Mouse (Mus musculus) c-Kit-positive CD71-positive TER-119-positive erythroid progenitor cells, embryonic 14.5 days (primary cell): ENCODE results near the gene Slc38a2.
A peak's percentile ranks its signal among the peaks of the same experiment; 100 is the strongest.

Experiments used
- DNase-seq: peaks from one replicate; pipeline ENCODE4 v3.0.0-alpha.2; 2013; ENCODE audit warnings: low spot score

The Slc38a2 gene

GRCm38 (mm10) chr15:96660590-96661141 is 38.9 kb downstream of the Slc38a2 start:
- no peak for DNase-seq

- DNase-seq = no peak
These were observed 41.3 kb downstream of the Slc38a2 start for GRCm38 (mm10) chr15:96658275-96658602.

GRCm38 (mm10) chr15:96657576-96658274 is 41.8 kb downstream of the Slc38a2 start:
- DNase-seq = no peak

- no peak for DNase-seq
These were observed 44.0 kb downstream of the Slc38a2 start for GRCm38 (mm10) chr15:96655514-96655913.

- no peak for DNase-seq
These were observed 44.8 kb downstream of the Slc38a2 start for GRCm38 (mm10) chr15:96654714-96655113.

GRCm38 (mm10) chr15:96653011-96653410 is 46.5 kb downstream of the Slc38a2 start:
- DNase-seq = no peak

GRCm38 (mm10) chr15:96652531-96652930 is 47.0 kb downstream of the Slc38a2 start:
- DNase-seq = no peak

GRCm38 (mm10) chr15:96647376-96647775 is 52.2 kb downstream of the Slc38a2 start:
- no peak for DNase-seq

GRCm38 (mm10) chr15:96642436-96643405 is 56.8 kb downstream of the Slc38a2 start, which contains the start of gene Slc38a1:
Slc38a1 (minus strand) TSS chr15:96642913.
- DNase-seq = peak; percentile 40

- DNase-seq = peak; percentile 52
These were observed 57.6 kb downstream of the Slc38a2 start for GRCm38 (mm10) chr15:96641821-96642435.

- peak; percentile 54 for DNase-seq
These were observed 58.3 kb downstream of the Slc38a2 start for GRCm38 (mm10) chr15:96641111-96641820.

GRCm38 (mm10) chr15:96640291-96640985 is 59.1 kb downstream of the Slc38a2 start:
- DNase-seq = peak; percentile 61

GRCm38 (mm10) chr15:96639630-96640029 is 59.9 kb downstream of the Slc38a2 start:
- DNase-seq = no peak

- no peak for DNase-seq
These were observed 60.9 kb downstream of the Slc38a2 start for GRCm38 (mm10) chr15:96638656-96639055.

- no peak for DNase-seq
These were observed 61.4 kb downstream of the Slc38a2 start for GRCm38 (mm10) chr15:96638173-96638572.
